Mouse (Mus musculus) forebrain, embryonic 14.5 days (tissue): ENCODE measurements around the gene Egln1. TPM values are rescaled to one million over a fixed set of nuclear protein-coding genes. Genes with fewer than 3 reads are reported as not detected.

ENCODE experiments used
- ATAC-seq: fragments of 200-750 bp; cut with Nextera tagmentation; 2 replicates; pipeline ENCODE4 v1.8.0; 2017; ENCODE audit warnings: mild to moderate bottlenecking, moderate library complexity
- DNase-seq: peaks from one replicate; pipeline ENCODE4 v3.0.0-alpha.2; 2015; ENCODE audit warnings: low spot score
- H3K27ac ChIP-seq: fragments of 300-500 bp; sonication (generic); 2 replicates; pipeline ENCODE4 v1.5.1; 2014; ENCODE audit warnings: low read depth, mild to moderate bottlenecking, control low read depth, low read length, moderate library complexity
- H3K27me3 ChIP-seq: fragments of 300-500 bp; sonication (generic); replicated peaks from 2 replicates; pipeline ENCODE4 v1.6.1; 2014; ENCODE audit warnings: low read length, control low read depth, mixed read lengths; ENCODE audit not compliant: control insufficient read depth, insufficient read depth
- H3K36me3 ChIP-seq: fragments of 300-500 bp; sonication (generic); 2 replicates; pipeline ENCODE4 v1.6.1; 2014; ENCODE audit warnings: low read length, control low read depth; ENCODE audit not compliant: control insufficient read depth, insufficient read depth
- H3K4me1 ChIP-seq: fragments of 300-500 bp; sonication (generic); 2 replicates; pipeline ENCODE4 v1.6.1; 2014; ENCODE audit warnings: antibody characterized with exemption, low read length, control low read depth; ENCODE audit not compliant: control insufficient read depth, insufficient read depth
- H3K4me2 ChIP-seq: fragments of 300-500 bp; sonication (generic); 2 replicates; pipeline ENCODE4 v1.6.1; 2014; ENCODE audit warnings: mild to moderate bottlenecking, control low read depth, low read length
- H3K4me3 ChIP-seq: fragments of 300-500 bp; sonication (generic); 2 replicates; pipeline ENCODE4 v1.5.1; 2014; ENCODE audit warnings: low read depth, low read length, control low read depth
- H3K9ac ChIP-seq: fragments of 300-500 bp; sonication (generic); 2 replicates; pipeline ENCODE4 v1.6.1; 2014; ENCODE audit warnings: mild to moderate bottlenecking, low read length, control low read depth, moderate library complexity
- H3K9me3 ChIP-seq: fragments of 300-500 bp; sonication (generic); replicated peaks from 2 replicates; pipeline ENCODE4 v1.6.1; 2016; ENCODE audit warnings: low read length, control low read depth, mixed read lengths; ENCODE audit not compliant: control insufficient read depth
- whole genome bisulfite sequencing: fragments of 180-500 bp; shearing (Covaris S2); extraction: QIAGEN DNeasy Blood & Tissue Kit; methylation state at CpG from one replicate; pipeline ENCODE4 v1.1.7; 2014; 5-methylcytosine and 5-hydroxymethylcytosine counted together
- polyA plus RNA-seq: library from polyadenylated mRNA; unstranded; fragments of >200 nt; fragmentation: Nextera tagmentation; extraction: Ambion mirVana; gene quantifications from 2 replicates; pipeline ENCODE4 v1.2.1, GENCODE M21; 2014

Egln1 gene
- polyA plus RNA-seq, 1 experiment from 2014 or later: 24.4 TPM

DNA sequence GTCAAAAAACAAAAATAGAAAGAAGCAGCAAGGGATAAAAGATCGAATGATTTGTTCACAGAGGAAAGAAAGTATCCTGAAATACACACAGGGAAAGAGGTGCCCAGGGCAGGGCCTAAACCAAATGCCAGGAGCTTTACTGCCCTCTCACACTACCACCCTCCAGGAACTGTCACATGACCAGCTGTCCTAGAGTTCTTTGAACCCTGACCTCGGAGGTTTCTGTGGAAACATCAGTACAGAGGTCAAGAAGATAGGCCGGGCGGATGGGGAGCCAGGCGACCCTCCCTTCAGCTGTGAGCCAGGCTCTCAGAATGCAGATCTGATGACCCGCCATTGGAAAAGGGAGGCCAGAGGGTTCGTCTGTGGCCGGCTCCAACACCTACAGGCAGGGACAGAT lies 24.1 kb upstream of the Egln1 start:
- Histone ChIP-seq H3K4me3 (no peak overlapping the region), H3K27ac (no peak overlapping the region), H3K27me3 (no peaks in the 10 kb centered on the region), H3K4me2 (no peak overlapping the region), H3K9ac (no peak overlapping the region), H3K9me3 (no peaks in the 10 kb centered on the region), H3K36me3 (no peaks in the 10 kb centered on the region), H3K4me1 (no peaks in the 10 kb centered on the region)
- 87% methylated on average over 8 of the region's 8 CpGs for WGBS
- DNase-seq (no peak), ATAC-seq (no peak)

DNA sequence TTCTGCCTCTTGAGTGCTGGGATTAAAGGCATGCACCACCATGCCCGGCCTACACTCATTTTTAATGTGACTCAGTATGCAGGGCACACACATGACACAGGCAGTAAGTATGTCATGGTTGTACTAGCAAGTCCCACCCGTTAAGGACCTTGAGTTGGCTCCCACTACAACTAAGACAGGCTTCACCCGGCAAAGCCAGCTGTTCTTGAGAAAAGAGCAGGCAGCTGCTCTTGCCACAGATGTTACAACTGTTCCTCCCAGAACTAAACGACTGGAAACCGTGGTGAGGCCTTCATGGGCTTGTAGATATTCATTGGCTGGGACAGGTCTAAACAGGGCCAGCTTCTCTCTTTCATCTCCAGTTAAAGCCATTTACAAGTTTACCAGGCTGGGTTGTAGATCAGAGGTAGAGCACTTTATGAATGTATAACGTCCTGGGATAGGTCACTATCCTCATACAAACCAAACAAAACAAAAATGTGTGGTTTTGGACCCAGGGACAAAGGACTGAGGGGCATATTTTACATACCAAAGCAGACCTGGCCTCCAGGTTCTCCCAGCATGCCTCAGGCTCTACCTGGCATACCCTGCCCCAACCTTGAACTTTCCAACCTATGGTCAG lies 21.3 kb upstream of the Egln1 start:
- ATAC-seq (no peak), DNase-seq (no peak)
- no peak overlapping the region for H3K4me3 ChIP-seq
- H3K36me3 ChIP-seq: no peaks in the 10 kb centered on the region
- no peaks in the 10 kb centered on the region for H3K9me3 ChIP-seq
- H3K4me1 ChIP-seq: no peaks in the 10 kb centered on the region
- WGBS: 84% methylated on average over 6 of the region's 6 CpGs
- H3K27ac ChIP-seq: no peak overlapping the region
- no peak overlapping the region for H3K4me2 ChIP-seq
- H3K9ac ChIP-seq: no peak overlapping the region
- no peaks in the 10 kb centered on the region for H3K27me3 ChIP-seq

DNA sequence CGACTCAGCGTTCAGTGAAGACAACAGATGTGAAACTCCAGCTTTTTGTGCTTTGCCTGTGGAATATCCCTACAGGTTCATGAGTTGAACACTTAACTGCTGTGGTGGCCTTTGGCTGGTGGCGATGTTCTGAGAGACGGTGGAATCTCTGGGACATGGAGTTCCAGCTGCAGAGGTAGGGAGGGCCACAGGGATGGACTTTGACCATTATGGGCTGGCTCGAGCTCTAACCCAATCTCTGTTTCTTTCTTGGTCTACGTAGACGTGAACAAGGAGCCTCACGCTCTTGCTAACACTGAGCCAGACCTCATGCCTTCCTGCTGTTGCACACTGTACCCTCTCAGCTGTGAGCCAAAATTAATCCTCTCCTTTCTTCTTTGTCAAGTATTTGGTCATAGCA lies 15.8 kb upstream of the Egln1 start:
- H3K9me3 ChIP-seq: no peaks in the 10 kb centered on the region
- H3K4me3 ChIP-seq: no peak overlapping the region
- no peak overlapping the region for H3K4me2 ChIP-seq
- WGBS: 90% methylated on average over 8 of the region's 8 CpGs
- no peaks in the 10 kb centered on the region for H3K36me3 ChIP-seq
- H3K27me3 ChIP-seq: no peaks in the 10 kb centered on the region
- no peak overlapping the region for H3K27ac ChIP-seq
- H3K4me1 ChIP-seq: no peaks in the 10 kb centered on the region
- H3K9ac ChIP-seq: no peak overlapping the region
- DNase-seq: no peak
- ATAC-seq: no peak

DNA sequence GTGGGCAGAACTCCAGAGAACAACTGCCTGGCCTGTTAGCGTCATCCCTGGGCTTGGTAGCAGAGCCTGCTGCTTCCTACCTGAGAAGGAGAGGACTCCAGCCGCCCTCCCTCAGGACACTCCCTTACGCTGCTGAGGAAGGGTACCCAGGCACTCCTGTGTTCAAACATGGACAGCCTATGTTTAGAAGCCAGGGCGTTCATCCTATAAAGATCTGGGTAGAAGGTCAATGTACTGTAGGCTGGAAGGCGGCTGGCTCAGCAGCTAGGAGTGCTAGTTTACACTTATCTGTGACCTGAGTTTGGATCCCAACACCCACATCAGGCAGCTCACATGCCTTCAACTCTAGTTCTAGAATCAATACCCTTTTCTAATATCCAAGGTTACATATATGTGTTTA lies 14.1 kb upstream of the Egln1 start:
- no peak overlapping the region for H3K4me3 ChIP-seq
- H3K4me1 ChIP-seq: no peaks in the 10 kb centered on the region
- H3K9ac ChIP-seq: no peak overlapping the region
- no peaks in the 10 kb centered on the region for H3K9me3 ChIP-seq
- H3K36me3 ChIP-seq: no peaks in the 10 kb centered on the region
- H3K4me2 ChIP-seq: no peak overlapping the region
- no peak overlapping the region for H3K27ac ChIP-seq
- DNase-seq (no peak), ATAC-seq (no peak)
- WGBS: 96% methylated on average over 5 of the region's 5 CpGs
- no peaks in the 10 kb centered on the region for H3K27me3 ChIP-seq

DNA sequence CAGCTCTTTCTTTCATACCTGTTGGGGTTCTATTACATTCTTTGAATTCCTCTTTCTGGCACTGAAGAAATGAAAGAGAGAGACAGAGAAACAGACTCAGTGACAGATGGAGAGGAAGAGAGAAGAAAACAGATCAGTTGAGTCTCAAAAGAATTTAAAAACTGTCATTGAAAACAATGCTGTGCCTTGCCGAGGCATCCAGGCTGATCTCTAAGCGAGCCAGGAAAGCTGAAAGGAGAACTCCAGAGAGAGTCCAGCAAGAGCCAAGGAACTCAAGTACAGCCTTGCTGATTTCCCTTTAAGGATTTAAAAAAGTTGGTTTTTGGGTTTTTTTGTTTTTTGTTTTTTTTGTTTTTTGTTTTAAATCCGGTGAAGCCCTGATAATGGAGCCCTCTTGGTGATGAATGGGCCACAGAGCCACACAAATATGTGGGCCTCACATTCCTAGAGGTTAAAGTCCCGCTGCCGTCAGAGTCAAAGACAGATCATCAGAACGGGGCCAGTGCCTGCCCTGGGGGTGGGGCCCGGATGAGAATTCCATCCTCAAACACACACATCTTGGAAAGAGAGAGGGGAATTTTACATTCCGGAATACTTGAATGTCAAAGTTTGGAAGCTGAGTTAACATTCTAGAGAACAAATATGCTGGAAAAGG lies 11.2 kb upstream of the Egln1 start:
- ATAC-seq (no peak), DNase-seq (no peak)
- Histone ChIP-seq H3K4me3 (no peak overlapping the region), H3K9me3 (no peaks in the 10 kb centered on the region), H3K36me3 (no peaks in the 10 kb centered on the region), H3K4me2 (no peak overlapping the region), H3K27me3 (no peaks in the 10 kb centered on the region), H3K27ac (peak overlapping the region; percentile 0; the same call in 1 of the 2 replicates), H3K9ac (no peak overlapping the region), H3K4me1 (no peaks in the 10 kb centered on the region)
- 20% methylated on average over 8 of the region's 8 CpGs for WGBS

DNA sequence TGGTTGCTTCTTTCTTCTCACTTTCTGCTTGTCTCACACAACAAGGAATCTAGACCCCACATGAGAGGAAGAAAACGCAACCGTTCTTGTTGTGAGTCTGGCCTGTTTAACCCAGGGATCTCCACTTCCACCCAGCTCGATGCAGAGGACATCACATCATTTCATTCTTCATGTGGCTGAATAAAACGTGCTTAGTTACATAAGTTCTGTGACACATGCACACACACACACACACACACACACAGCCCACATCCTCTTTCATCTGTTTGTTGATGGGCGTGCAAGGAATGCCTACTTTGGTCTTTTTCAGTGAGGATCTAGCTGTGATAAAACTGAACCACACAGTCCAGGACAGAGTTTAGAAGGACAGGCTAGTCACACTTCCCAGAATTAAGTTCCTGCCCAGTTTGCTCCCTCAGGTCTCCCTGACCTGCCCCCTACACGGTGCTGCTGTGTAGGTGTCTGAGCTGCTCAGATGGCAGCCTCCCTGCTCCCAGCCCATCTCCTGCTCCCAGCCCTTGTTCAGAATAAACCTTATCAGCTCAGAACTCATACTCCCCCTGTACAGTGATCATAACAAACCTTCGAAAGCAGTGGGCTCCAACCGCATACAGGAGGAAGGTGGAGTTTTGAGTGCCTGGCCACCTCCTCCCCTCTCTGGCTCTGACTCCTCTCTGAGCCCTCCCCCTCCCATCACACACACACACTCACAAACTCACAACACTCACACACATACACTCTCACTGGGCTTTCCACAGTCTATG lies 10.5 kb upstream of the Egln1 start:
- H3K27ac ChIP-seq: peak overlapping the region; percentile 0; the same call in 1 of the 2 replicates
- no peaks in the 10 kb centered on the region for H3K27me3 ChIP-seq
- H3K9ac ChIP-seq: no peak overlapping the region
- H3K36me3 ChIP-seq: no peaks in the 10 kb centered on the region
- WGBS: 65% methylated on average over 8 of the region's 8 CpGs
- no peak overlapping the region for H3K4me2 ChIP-seq
- H3K4me1 ChIP-seq: no peaks in the 10 kb centered on the region
- no peaks in the 10 kb centered on the region for H3K9me3 ChIP-seq
- DNase-seq: no peak
- H3K4me3 ChIP-seq: no peak overlapping the region
- ATAC-seq: 0 out of 2 replicates have a peak, but pooled peaks have one; percentile 20

DNA sequence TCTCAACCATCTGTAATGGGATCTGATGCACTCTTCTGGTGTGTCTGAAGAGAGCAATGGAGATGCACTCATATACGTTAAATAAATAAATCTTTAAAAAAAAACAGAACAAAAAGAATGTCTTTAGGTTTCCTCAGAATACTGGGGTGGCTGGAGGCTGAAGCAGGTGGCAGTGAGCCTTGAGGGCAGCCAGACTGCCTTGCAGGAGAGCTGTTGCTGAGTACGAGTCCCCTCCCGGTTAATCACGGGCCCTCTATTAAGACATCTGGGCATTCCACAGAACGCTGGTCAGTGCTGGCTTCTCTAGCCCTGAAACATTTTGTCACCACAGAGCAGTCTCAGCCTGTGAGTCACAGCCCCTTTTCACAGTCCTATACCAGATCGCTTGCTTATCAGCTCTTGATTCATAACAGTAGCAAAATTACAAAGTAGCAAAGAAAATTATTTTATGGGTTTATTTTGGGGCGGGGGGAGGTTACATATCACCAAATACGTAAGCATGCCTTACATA lies 5.5 kb upstream of the Egln1 start:
- ATAC-seq (no peak), DNase-seq (no peak)
- Histone ChIP-seq H3K4me3 (no peak overlapping the region), H3K4me2 (no peak overlapping the region), H3K4me1 (peaks cover 11% of the 10 kb centered on the region; the same call in 1 of the 2 replicates), H3K27me3 (no peaks in the 10 kb centered on the region), H3K36me3 (no peaks in the 10 kb centered on the region), H3K9ac (no peak overlapping the region), H3K9me3 (no peaks in the 10 kb centered on the region), H3K27ac (no peak overlapping the region)
- 77% methylated on average over 8 of the region's 8 CpGs for WGBS

DNA sequence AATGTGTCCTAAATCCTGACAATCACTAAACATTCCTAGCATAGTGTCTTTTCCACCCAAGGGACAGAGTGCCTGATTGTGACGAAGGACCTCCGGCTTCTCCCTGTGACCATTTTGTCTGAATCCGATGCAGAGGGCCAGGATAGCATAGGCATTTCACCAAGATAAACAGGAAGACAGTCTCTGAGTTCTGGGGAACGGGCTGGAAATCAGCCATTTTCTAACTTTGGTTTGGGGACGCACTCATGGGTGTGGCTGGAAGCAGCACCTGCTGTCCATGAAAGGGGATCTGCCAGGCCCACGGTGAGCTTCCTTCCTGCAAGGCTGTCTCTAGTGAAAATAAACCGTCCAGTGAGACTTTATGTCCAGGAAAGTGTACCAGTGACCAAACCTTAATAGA lies 4.1 kb upstream of the Egln1 start:
- Histone ChIP-seq H3K27me3 (no peaks in the 10 kb centered on the region), H3K4me3 (no peak overlapping the region), H3K36me3 (no peaks in the 10 kb centered on the region), H3K9me3 (no peaks in the 10 kb centered on the region), H3K27ac (no peak overlapping the region), H3K4me2 (no peak overlapping the region), H3K9ac (no peak overlapping the region), H3K4me1 (peaks cover 11% of the 10 kb centered on the region; the same call in 1 of the 2 replicates)
- WGBS: 89% methylated on average over 7 of the region's 7 CpGs
- no peak for DNase-seq
- ATAC-seq: no peak
